Mouse (Mus musculus) retina, postnatal 1 day (tissue): ENCODE results near the gene Atp2b2.

Experiments
- DNase-seq: peaks from one replicate; pipeline ENCODE4 v3.0.0-alpha.2; 2012

Atp2b2 gene

GRCm38 (mm10) chr6:113886886-113887285 lies 155.5 kb downstream of the Atp2b2 start:
- peak; percentile 52 for DNase-seq

DNA sequence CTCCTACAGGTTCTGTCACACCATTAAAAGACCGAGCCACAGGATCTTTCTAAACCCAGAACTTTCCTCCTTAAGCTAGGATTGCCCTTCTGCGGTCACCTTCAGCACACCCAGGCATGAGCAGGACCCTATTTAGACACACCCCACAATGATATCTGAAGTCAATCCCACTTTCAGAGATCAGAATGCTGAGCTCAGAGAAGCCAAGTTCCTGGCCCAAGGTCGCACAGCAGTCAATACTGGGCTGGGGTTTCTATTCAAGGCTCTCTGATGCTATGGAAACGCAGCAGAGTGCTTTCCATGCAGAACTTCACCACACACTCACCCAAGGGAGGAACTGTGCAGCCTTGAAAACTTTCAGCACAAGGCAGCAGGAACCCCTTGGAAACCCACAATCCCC lies 157.6 kb downstream of the Atp2b2 start:
- DNase-seq: no peak

DNA sequence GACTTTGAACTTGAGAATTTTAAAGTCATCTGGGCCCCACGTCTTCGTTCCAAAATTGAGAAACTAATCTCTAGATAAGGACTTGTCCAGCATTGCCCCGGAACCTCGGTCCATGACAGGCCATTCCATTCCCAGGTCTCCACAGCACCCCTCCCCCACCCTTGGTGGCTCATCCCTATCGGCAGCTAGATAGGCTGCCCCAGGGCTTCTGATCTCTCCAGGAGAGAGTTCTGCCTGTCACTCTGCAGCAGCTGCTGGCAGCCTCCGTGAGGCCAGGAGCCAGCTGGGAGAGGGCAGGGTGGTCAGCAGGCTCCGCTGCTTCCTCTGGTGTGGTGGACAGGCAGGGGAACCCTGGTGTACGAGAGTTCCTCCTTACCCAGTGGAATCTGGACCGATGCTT lies 159.2 kb downstream of the Atp2b2 start:
- peak; percentile 46 for DNase-seq

- DNase-seq: no peak
These were observed 160.0 kb downstream of the Atp2b2 start for GRCm38 (mm10) chr6:113882396-113882795.

- peak; percentile 56 for DNase-seq
These were observed 160.7 kb downstream of the Atp2b2 start for GRCm38 (mm10) chr6:113881561-113882243.

- no peak for DNase-seq
These were observed 163.0 kb downstream of the Atp2b2 start for GRCm38 (mm10) chr6:113879366-113879765.

GRCm38 (mm10) chr6:113878510-113879128 lies 163.8 kb downstream of the Atp2b2 start:
- DNase-seq: no peak

GRCm38 (mm10) chr6:113876585-113876984 lies 165.8 kb downstream of the Atp2b2 start:
- no peak for DNase-seq

DNA sequence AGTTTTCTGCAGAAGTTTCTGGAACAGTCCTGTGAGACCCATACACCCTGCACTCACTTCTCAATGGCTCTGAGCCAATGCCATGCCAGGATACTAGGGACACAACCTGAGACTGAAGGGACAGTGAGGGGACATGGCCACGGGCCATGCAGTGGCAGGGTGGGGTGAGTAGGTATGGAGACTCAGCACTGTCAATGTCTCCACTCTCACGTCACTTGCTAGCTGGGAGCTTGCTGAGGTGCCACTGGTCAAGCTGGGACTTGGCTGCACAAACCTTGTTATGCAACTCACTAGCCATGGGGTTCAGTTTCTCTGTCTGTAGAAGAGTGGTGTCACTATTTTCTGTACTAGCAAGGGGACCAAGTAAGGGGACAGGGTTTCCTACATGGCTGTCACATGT lies 167.2 kb downstream of the Atp2b2 start:
- DNase-seq: no peak

DNA sequence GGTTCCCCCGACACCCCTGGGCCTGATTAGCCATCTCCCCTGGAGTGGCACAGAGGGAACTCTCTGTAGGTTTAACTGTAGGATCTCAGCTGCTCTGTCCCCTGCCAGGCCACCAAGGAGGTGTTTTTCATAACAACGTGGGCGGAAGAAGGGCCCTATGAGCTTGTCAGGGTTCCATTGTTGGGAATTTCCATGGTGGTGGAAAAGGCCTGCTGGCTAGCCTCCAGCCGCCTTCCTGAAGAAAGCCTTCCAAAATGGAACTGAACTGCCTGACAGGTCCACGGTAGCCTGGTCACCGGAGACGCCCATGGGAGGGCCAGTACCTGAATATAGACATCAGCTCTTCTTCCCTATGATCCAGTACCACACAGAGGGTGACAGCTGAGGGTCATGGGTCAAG lies 169.8 kb downstream of the Atp2b2 start:
- DNase-seq: no peak

- no peak for DNase-seq
These were observed 171.6 kb downstream of the Atp2b2 start for GRCm38 (mm10) chr6:113870775-113871174.

GRCm38 (mm10) chr6:113868552-113868951 lies 173.9 kb downstream of the Atp2b2 start:
- no peak for DNase-seq

- DNase-seq: no peak
These were observed 176.7 kb downstream of the Atp2b2 start for GRCm38 (mm10) chr6:113865699-113866098.

- DNase-seq: no peak
These were observed 177.6 kb downstream of the Atp2b2 start for GRCm38 (mm10) chr6:113864812-113865211.

DNA sequence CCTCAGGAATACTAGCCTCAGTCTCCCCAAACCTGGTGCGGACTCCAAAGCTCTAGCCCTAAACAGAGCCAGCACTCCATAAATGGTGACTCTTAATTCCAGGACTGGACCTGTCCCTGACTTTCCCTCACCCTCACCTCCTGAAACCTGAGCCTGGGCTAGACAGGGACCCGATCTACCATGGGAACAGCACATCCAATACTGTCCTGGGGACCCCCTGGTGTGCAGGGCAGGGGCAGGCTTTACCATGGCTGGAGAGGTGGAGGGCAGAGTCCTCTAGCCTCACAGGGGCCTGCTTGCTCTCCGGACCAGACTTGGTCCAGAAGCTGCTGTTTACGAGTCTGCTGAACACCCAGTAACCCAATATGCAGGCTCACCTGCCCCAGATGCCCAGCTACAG lies 179.5 kb downstream of the Atp2b2 start:
- no peak for DNase-seq

DNA sequence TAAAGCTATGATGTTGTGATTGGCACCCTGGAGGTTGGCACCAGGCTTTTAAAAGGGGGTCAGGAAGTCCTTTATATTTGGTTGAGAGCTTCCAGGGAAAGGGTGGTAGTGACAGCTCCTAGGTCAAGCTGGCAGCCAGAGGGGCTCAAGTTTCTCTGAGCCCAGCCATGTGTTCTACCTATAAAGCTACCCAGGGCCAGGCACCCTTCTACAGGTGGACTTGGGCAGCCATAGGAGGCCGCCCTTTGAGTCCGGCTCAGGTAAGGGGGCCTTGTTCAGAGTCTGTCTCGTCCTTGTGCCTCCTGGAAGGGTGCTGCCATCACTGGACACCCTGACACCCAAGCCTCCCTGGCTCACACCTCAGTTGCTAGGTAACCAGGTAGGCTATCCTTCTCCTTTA lies 180.5 kb downstream of the Atp2b2 start:
- DNase-seq: no peak

DNA sequence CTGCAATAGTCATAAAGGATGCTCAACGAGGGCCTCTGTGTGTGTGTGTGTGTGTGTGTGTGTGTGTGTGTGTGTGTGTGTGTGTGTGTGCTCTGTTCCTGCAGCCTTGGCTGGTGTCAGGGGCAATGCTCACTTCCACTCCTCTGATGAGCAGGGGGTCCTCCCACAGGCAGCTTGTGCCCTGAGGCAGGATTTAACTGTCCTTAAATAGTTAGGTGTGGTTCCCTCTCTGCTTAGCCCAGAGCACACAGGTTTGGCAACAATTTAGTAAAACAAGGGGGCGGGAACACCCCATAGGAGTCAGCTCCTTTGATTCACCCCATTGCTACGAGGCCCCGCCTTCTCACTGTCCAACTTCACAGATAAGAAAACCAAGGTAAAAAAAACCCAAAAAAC lies 181.0 kb downstream of the Atp2b2 start:
- DNase-seq: no peak

GRCm38 (mm10) chr6:113860735-113861374 lies 181.6 kb downstream of the Atp2b2 start:
- peak; percentile 90 for DNase-seq

GRCm38 (mm10) chr6:113860023-113860734 lies 182.2 kb downstream of the Atp2b2 start:
- DNase-seq: no peak

GRCm38 (mm10) chr6:113858317-113858716 lies 184.1 kb downstream of the Atp2b2 start:
- no peak for DNase-seq

DNA sequence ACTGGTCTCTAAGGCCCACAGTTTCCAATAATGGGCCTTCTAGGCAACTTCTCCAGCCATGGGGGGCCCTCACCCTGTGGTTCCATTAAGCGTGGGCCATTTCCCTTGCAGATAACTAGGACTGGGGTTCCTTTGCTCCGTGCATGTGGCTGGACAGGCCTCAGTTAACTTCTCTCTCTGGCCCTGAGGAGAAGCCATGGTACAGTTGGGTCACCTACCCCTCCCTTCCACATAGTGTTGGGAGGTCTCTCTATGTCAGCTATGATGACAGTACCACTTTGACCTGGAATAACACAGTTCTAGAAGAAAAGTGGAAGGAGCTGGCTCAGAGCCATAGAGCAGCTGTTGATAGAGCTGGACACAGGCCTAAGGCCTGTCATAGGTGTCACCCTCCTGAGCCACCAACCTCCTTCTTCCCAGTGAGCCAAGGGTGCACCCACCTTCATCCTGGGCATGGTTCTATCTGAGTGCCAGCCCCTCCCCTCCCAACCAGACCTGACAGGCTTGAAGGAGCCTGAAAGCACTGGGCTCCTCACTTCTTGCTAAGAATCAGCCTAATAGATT lies 185.0 kb downstream of the Atp2b2 start:
- no peak for DNase-seq

- peak; percentile 58 for DNase-seq
These were observed 185.6 kb downstream of the Atp2b2 start for GRCm38 (mm10) chr6:113856790-113857189.

- no peak for DNase-seq
These were observed 186.2 kb downstream of the Atp2b2 start for GRCm38 (mm10) chr6:113856095-113856646.
